Mouse (Mus musculus) heart, adult 2 months (tissue): ENCODE results near the gene Ivns1abp. TPM values are rescaled to one million over a fixed set of nuclear protein-coding genes. Genes with fewer than 3 reads are reported as not detected.

Source experiments
- DNase-seq, 2 experiments: peaks; one replicate each; pipeline ENCODE4 v3.0.0; 2021
- H3K27ac ChIP-seq: fragments of 200-600 bp; 2 replicates; pipeline ENCODE4 v1.8.1; 2022
- H3K27me3 ChIP-seq: fragments of 200-500 bp; 2 replicates; pipeline ENCODE4 v1.6.1; 2012; ENCODE audit warnings: mild to moderate bottlenecking, low read length, inconsistent platforms, mixed read lengths; ENCODE audit not compliant: control insufficient read depth, insufficient read depth
- H3K36me3 ChIP-seq: fragments of 200-500 bp; 2 replicates; pipeline ENCODE4 v1.6.1; 2012; ENCODE audit warnings: low read length, inconsistent platforms; ENCODE audit not compliant: control insufficient read depth, insufficient read depth
- H3K4me1 ChIP-seq: fragments of 200-500 bp; 2 replicates; pipeline ENCODE4 v1.6.1; 2011; ENCODE audit warnings: low read length; ENCODE audit not compliant: control insufficient read depth, insufficient read depth
- H3K4me3 ChIP-seq: fragments of 200-600 bp; 2 replicates; pipeline ENCODE4 v1.8.1; 2022
- H3K79me2 ChIP-seq: fragments of 200-500 bp; replicated peaks from 2 replicates; pipeline ENCODE4 v1.6.1; 2012; ENCODE audit warnings: mild to moderate bottlenecking, inconsistent platforms, low read length, moderate library complexity, mixed read lengths; ENCODE audit not compliant: control insufficient read depth, insufficient read depth
- H3K9ac ChIP-seq: fragments of 200-500 bp; 2 replicates; pipeline ENCODE4 v1.6.1; 2012; ENCODE audit warnings: low read depth, mild to moderate bottlenecking, control low read depth, inconsistent platforms, low read length, mixed read lengths
- CTCF ChIP-seq: fragments of 200-600 bp; IDR thresholded peaks from 2 replicates; pipeline ENCODE4 v1.8.1; 2022; ENCODE audit warnings: antibody characterized with exemption, mild to moderate bottlenecking, moderate library complexity
- EP300 ChIP-seq: fragments of 200-500 bp; IDR thresholded peaks from 2 replicates; pipeline ENCODE4 v1.6.1; 2011; ENCODE audit warnings: low read depth, low read length, control low read depth; ENCODE audit not compliant: insufficient read depth
- POLR2A ChIP-seq: fragments of 200-500 bp; IDR thresholded peaks from 2 replicates; pipeline ENCODE4 v1.6.1; 2011; ENCODE audit warnings: mild to moderate bottlenecking, low read depth, low read length, control low read depth; ENCODE audit not compliant: insufficient read depth
- WGBS: fragments of 180-500 bp; shearing (Covaris S2); methylation state at CpG from one replicate; pipeline ENCODE4 v1.1.7; 2018; 5-methylcytosine and 5-hydroxymethylcytosine counted together
- intact Hi-C: fragments of 180-260 bp; cut with DNase I; formaldehyde crosslinking; loops from one replicate; pipeline ENCODE4 v1.15.1; 2025
- polyA plus RNA-seq: library from polyadenylated mRNA; depleted of rRNA; stranded (reverse); fragments of >200 nt; gene quantifications from 2 replicates; pipeline ENCODE4 v1.2.3, GENCODE M21; 2012
- total RNA-seq, 2 experiments: library from RNA; stranded (reverse); gene quantifications; 2 replicates each; pipeline ENCODE4 v1.2.3; 2021

Ivns1abp gene
- total and polyA plus RNA-seq, 3 experiments: 259 to 843 (median 659) TPM

- Histone ChIP-seq H3K27ac (no peak overlapping the region), H3K27me3 (no peaks in the 10 kb centered on the region), H3K36me3 (peaks cover 65% of the 10 kb centered on the region), H3K4me1 (peaks cover 2% of the 10 kb centered on the region), H3K4me3 (no peak overlapping the region), H3K79me2 (no peaks in the 10 kb centered on the region; the same call in none of the 2 replicates), H3K9ac (no peak overlapping the region)
- intact Hi-C loops: loop anchor here (2.0 kb wide), 1 partner anchor 274 kb away; no protein-coding TSS in a partner anchor
- TF ChIP-seq POLR2A (no peak), CTCF (peak; percentile 72), EP300 (0 out of 2 replicates have a peak, but pooled peaks have one; percentile 42)
- DNase-seq: no peak
- WGBS: 86% methylated on average over 2 of the region's 2 CpGs
These were observed 8.6 kb downstream of the Ivns1abp start for GRCm38 (mm10) chr1:151352911-151353310.

GRCm38 (mm10) chr1:151355994-151356393, 11.7 kb downstream of the Ivns1abp start:
- TF ChIP-seq EP300 (no peak), CTCF (no peak), POLR2A (no peak)
- Histone ChIP-seq H3K9ac (no peak overlapping the region), H3K4me3 (no peak overlapping the region), H3K79me2 (no peaks in the 10 kb centered on the region; the same call in 1 of the 2 replicates), H3K4me1 (no peaks in the 10 kb centered on the region; the same call in none of the 2 replicates), H3K36me3 (peaks cover 76% of the 10 kb centered on the region), H3K27ac (no peak overlapping the region), H3K27me3 (no peaks in the 10 kb centered on the region)
- intact Hi-C loops: no loop called here
- DNase-seq: no peak
- WGBS: 87% methylated on average over 5 of the region's 5 CpGs

- 76% methylated on average over 3 of the region's 3 CpGs for WGBS
- Histone ChIP-seq H3K9ac (no peak overlapping the region; the same call in 1 of the 2 replicates), H3K27me3 (no peaks in the 10 kb centered on the region), H3K4me1 (no peaks in the 10 kb centered on the region; the same call in 1 of the 2 replicates), H3K36me3 (peaks cover 71% of the 10 kb centered on the region), H3K4me3 (no peak overlapping the region), H3K79me2 (no peaks in the 10 kb centered on the region; the same call in 1 of the 2 replicates), H3K27ac (no peak overlapping the region)
- DNase-seq: no peak
- intact Hi-C loops: no loop called here
- no peak for TF ChIP-seq EP300
- no peak for TF ChIP-seq POLR2A
- no peak for TF ChIP-seq CTCF
These were observed 15.1 kb downstream of the Ivns1abp start for GRCm38 (mm10) chr1:151359374-151359773.

GRCm38 (mm10) chr1:151366944-151367605, 22.8 kb downstream of the Ivns1abp start:
- intact Hi-C loops: no loop called here
- no peaks in the 10 kb centered on the region; the same call in none of the 2 replicates for H3K4me1 ChIP-seq
- peaks cover 34% of the 10 kb centered on the region for H3K36me3 ChIP-seq
- H3K27ac ChIP-seq: no peak overlapping the region
- TF ChIP-seq POLR2A: no peak
- no peak for TF ChIP-seq CTCF
- no peaks in the 10 kb centered on the region for H3K27me3 ChIP-seq
- no peak for DNase-seq
- no peak overlapping the region for H3K9ac ChIP-seq
- H3K79me2 ChIP-seq: no peaks in the 10 kb centered on the region
- H3K4me3 ChIP-seq: no peak overlapping the region
- 76% methylated on average over 8 of the region's 8 CpGs for WGBS

- no peaks in the 10 kb centered on the region for H3K79me2 ChIP-seq
- peaks cover 32% of the 10 kb centered on the region for H3K36me3 ChIP-seq
- 81% methylated on average over 5 of the region's 5 CpGs for WGBS
These were observed 23.5 kb downstream of the Ivns1abp start for GRCm38 (mm10) chr1:151367721-151368324.

GRCm38 (mm10) chr1:151368444-151368843, 24.2 kb downstream of the Ivns1abp start:
- TF ChIP-seq POLR2A: no peak; the same call in 1 of the 2 replicates
- no peak for TF ChIP-seq CTCF
- no peak for TF ChIP-seq EP300
- Histone ChIP-seq H3K9ac (no peak overlapping the region), H3K4me3 (no peak overlapping the region), H3K36me3 (peaks cover 27% of the 10 kb centered on the region), H3K4me1 (no peaks in the 10 kb centered on the region; the same call in none of the 2 replicates), H3K79me2 (no peaks in the 10 kb centered on the region), H3K27me3 (no peaks in the 10 kb centered on the region), H3K27ac (no peak overlapping the region)
- DNase-seq: no peak
- intact Hi-C loops: no loop called here
- 99% methylated on average over 3 of the region's 3 CpGs for WGBS

More at GRCm38 (mm10) chr1:151367721-151368324, 23.5 kb downstream of the Ivns1abp start:
- no peak for DNase-seq
- intact Hi-C loops: no loop called here
- 0 out of 2 replicates have a peak, but pooled peaks have one; percentile 16 for TF ChIP-seq POLR2A
- TF ChIP-seq EP300: no peak
- no peak overlapping the region for H3K27ac ChIP-seq
- H3K27me3 ChIP-seq: no peaks in the 10 kb centered on the region
- H3K4me3 ChIP-seq: no peak overlapping the region
- no peaks in the 10 kb centered on the region; the same call in none of the 2 replicates for H3K4me1 ChIP-seq
- no peak overlapping the region for H3K9ac ChIP-seq
